Mouse (Mus musculus) liver, embryonic 14.5 days (tissue): ENCODE measurements around the gene Plcl2. TPM values are rescaled to one million over a fixed set of nuclear protein-coding genes. Genes with fewer than 3 reads are reported as not detected.

Source experiments
- ATAC-seq: fragments of 200-750 bp; cut with Nextera tagmentation; 2 replicates; pipeline ENCODE4 v1.8.0; 2017; ENCODE audit warnings: moderate number of reproducible peaks, mild to moderate bottlenecking, moderate library complexity; ENCODE audit not compliant: insufficient read depth
- DNase-seq, 3 experiments: peaks; one replicate each; pipeline ENCODE4 v3.0.0-alpha.2; 2012 to 2013; ENCODE audit warnings: low read depth in 3 of 3, low spot score in 3 of 3
- H3K27ac ChIP-seq: fragments of 300-500 bp; sonication (generic); 2 replicates; pipeline ENCODE4 v1.5.1; 2014; ENCODE audit warnings: moderate library complexity, mild to moderate bottlenecking, control low read depth, inconsistent platforms
- H3K27me3 ChIP-seq: fragments of 300-500 bp; sonication (generic); 2 replicates; pipeline ENCODE4 v1.6.1; 2014; ENCODE audit warnings: mild to moderate bottlenecking, low read length, moderate library complexity; ENCODE audit not compliant: control insufficient read depth, insufficient read depth
- H3K36me3 ChIP-seq: fragments of 300-500 bp; sonication (generic); replicated peaks from 2 replicates; pipeline ENCODE4 v1.6.1; 2014; ENCODE audit warnings: low read depth; ENCODE audit not compliant: control insufficient read depth, insufficient read depth
- H3K4me1 ChIP-seq, 2 experiments: fragments of 200-500 bp in 1 of 2; fragments of 300-500 bp in 1 of 2; sonication (generic) in 1 of 2; replicated peaks; 2 replicates each; pipeline ENCODE4 v1.6.1; 2012 to 2014; ENCODE audit warnings: antibody characterized with exemption in 1 of 2, inconsistent platforms in 1 of 2, low read length in 1 of 2; ENCODE audit not compliant: control insufficient read depth in 2 of 2, insufficient read depth in 2 of 2
- H3K4me2 ChIP-seq: fragments of 300-500 bp; sonication (generic); 2 replicates; pipeline ENCODE4 v1.6.1; 2014; ENCODE audit warnings: low read depth, mild to moderate bottlenecking, control low read depth, moderate library complexity
- H3K4me3 ChIP-seq, 2 experiments: fragments of 200-500 bp in 1 of 2; fragments of 300-500 bp in 1 of 2; sonication (generic) in 1 of 2; 2 replicates each; pipeline ENCODE4 v1.5.1; 2012 to 2014; ENCODE audit warnings: low read depth in 2 of 2, low read length in 2 of 2, mild to moderate bottlenecking in 2 of 2, control low read depth in 1 of 2, inconsistent platforms in 1 of 2, moderate library complexity in 1 of 2; ENCODE audit not compliant: insufficient read depth in 1 of 2
- H3K9ac ChIP-seq: fragments of 300-500 bp; sonication (generic); replicated peaks from 2 replicates; pipeline ENCODE4 v1.6.1; 2014; ENCODE audit warnings: mild to moderate bottlenecking, control low read depth, moderate library complexity
- H3K9me3 ChIP-seq: fragments of 300-500 bp; sonication (generic); 2 replicates; pipeline ENCODE4 v1.6.1; 2016; ENCODE audit warnings: low read length, mixed read lengths; ENCODE audit not compliant: control insufficient read depth
- CTCF ChIP-seq: IDR thresholded peaks from 2 replicates; pipeline ENCODE4 v1.5.1; 2016; ENCODE audit warnings: antibody characterized with exemption, low read depth, control low read depth
- EP300 ChIP-seq: IDR thresholded peaks from 2 replicates; pipeline ENCODE4 v1.6.1; 2016; ENCODE audit warnings: antibody characterized with exemption, low read depth
- WGBS: fragments of 180-500 bp; shearing (Covaris S2); extraction: QIAGEN DNeasy Blood & Tissue Kit; methylation state at CpG from one replicate; pipeline ENCODE4 v1.1.7; 2014; ENCODE audit not compliant: insufficient replicate concordance; 5-methylcytosine and 5-hydroxymethylcytosine counted together
- polyA plus RNA-seq, 2 experiments: library from polyadenylated mRNA; depleted of rRNA in 1 of 2; stranded (reverse) in 1 of 2; unstranded in 1 of 2; fragments of >200 nt; fragmentation: Nextera tagmentation in 1 of 2; extraction: Ambion mirVana in 1 of 2; gene quantifications; 2 replicates each; pipeline versions ENCODE4 v1.2.1 to v1.2.3; 2012 to 2014

Plcl2 gene
- polyA plus RNA-seq, 2 experiments: 1.2 to 1.9 TPM

DNA sequence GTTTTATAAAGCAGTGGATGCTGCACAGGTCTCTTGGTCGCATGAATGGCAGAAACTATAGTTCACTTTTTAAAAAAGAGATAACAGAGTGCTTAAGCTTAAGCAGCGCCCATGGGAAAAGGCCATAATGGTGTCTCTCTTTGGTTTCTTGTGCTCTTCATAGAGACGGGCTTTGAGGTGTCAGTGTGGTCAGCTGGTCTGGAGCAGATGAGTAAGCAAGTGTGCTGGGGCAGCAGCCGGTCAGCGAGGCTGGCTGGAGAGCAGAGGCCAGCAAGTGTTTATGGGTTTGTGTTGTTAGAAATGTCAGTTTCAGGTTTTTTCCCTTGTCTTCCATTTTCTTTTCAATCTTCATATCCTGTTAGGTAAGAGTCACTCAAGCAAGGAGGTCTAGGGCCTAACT lies 3.0 kb downstream of the Plcl2 start:
- H3K36me3 ChIP-seq: no peaks in the 10 kb centered on the region
- DNase-seq (no peak), ATAC-seq (no peak)
- no peak for TF ChIP-seq CTCF
- TF ChIP-seq EP300: no peak
- no peak overlapping the region for H3K4me3 ChIP-seq
- H3K4me2 ChIP-seq: no peak overlapping the region
- H3K9ac ChIP-seq: no peak overlapping the region
- peaks cover 0 to 4% of the 10 kb centered on the region in 2 experiments; a peak in 2 of 4 replicates for H3K4me1 ChIP-seq
- no peaks in the 10 kb centered on the region for H3K9me3 ChIP-seq
- no peak overlapping the region for H3K27ac ChIP-seq
- 65% methylated on average over 5 of the region's 5 CpGs for WGBS
- H3K27me3 ChIP-seq: no peaks in the 10 kb centered on the region

DNA sequence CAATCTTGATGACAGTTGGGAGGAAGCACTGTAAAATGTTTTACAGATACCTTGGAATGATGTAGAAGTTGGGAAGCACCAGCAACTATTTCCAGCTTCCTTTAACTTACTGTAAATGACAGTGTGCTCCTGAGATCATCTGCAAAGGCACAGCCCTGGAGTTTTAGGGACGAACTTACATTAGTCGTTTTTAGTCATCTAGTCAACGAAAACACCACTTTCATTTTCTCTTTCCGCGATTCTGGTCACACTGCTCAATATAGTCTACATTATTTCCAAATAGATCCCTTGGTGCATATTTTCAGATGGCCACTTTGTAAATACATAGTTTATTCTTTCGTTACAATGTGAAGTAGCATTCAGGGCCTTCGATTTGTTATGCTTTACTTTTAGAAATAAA lies 3.6 kb downstream of the Plcl2 start:
- 74% methylated on average over 7 of the region's 7 CpGs for WGBS
- Histone ChIP-seq H3K36me3 (no peaks in the 10 kb centered on the region), H3K27me3 (no peaks in the 10 kb centered on the region), H3K9me3 (no peaks in the 10 kb centered on the region), H3K9ac (no peak overlapping the region), H3K4me3 (no peak overlapping the region), H3K27ac (no peak overlapping the region), H3K4me1 (peaks cover 0 to 4% of the 10 kb centered on the region in 2 experiments; a peak in 2 of 4 replicates), H3K4me2 (no peak overlapping the region)
- ATAC-seq (no peak), DNase-seq (no peak)
- no peak for TF ChIP-seq CTCF
- no peak for TF ChIP-seq EP300

DNA sequence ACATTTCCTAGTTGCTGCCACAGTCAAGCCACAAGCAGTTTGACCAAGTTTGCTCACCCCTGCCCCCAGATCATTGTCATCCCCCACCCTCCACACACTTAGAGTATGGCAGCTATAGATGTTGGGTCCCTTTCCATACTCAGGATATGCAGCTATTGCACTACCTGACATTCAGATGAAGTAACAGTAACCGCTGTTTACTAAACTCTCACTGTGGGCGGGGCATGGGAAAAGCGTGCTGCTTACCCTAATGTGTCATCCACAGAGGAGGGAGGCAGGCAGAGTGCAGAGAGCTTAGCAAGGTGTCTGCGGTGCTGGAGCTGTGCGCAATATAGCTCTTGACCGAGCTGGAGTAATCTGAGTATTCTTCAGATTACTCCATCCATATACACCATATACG lies 4.2 kb downstream of the Plcl2 start:
- Histone ChIP-seq H3K27me3 (no peaks in the 10 kb centered on the region), H3K4me3 (no peak overlapping the region), H3K36me3 (no peaks in the 10 kb centered on the region), H3K4me2 (no peak overlapping the region), H3K9ac (no peak overlapping the region), H3K9me3 (no peaks in the 10 kb centered on the region), H3K27ac (no peak overlapping the region), H3K4me1 (peaks cover 0 to 4% of the 10 kb centered on the region in 2 experiments; a peak in 2 of 4 replicates)
- TF ChIP-seq EP300 (no peak), CTCF (no peak)
- WGBS: 89% methylated on average over 7 of the region's 7 CpGs
- ATAC-seq (no peak), DNase-seq (no peak)

DNA sequence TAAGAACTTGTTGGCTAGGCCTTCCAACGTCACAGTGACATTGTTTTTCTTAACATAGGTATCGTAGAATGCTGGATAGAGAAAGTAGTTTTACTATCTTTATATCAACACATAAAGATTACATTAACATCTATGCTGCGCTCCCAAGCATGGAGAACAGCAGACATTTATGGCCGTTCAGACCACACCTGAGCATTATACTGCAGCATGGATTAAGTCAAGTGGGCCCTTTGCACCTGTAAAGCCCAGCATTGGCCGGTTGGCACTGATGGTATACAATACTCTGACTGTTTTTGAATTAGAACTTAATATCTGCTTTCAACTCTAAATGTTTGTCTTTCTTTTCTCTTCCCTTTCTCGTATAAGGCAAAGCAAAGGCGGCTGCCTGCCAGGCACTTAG lies 4.8 kb downstream of the Plcl2 start:
- Histone ChIP-seq H3K36me3 (no peaks in the 10 kb centered on the region), H3K4me3 (no peak overlapping the region), H3K27ac (no peak overlapping the region), H3K27me3 (no peaks in the 10 kb centered on the region), H3K9ac (no peak overlapping the region), H3K4me1 (peaks cover 0 to 4% of the 10 kb centered on the region in 2 experiments; a peak in 2 of 4 replicates), H3K4me2 (no peak overlapping the region), H3K9me3 (no peaks in the 10 kb centered on the region)
- DNase-seq (no peak), ATAC-seq (no peak)
- 83% methylated on average over 7 of the region's 7 CpGs for WGBS
- TF ChIP-seq EP300: no peak
- TF ChIP-seq CTCF: no peak

DNA sequence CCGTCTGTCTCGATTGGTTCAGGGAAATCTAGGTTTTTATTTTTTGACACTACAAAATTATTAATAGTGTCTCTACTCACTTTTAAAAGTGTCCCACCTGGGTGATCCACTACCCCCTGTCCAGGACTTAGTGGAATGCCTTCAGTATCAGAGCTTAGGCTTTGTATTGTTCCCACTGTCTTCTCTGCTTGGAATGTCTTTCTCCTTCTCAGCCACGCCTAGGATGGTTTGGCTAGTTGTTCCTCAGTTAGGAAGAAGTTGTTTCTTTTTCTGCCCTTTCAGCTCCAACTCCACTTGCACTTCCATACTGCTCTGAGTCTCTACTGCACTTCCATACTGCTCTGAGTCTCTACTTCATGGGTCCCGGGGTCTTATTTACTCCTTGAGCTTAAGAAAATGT lies 6.7 kb downstream of the Plcl2 start:
- DNase-seq: no peak
- H3K4me1 ChIP-seq: peaks cover 0 to 1% of the 10 kb centered on the region in 2 experiments; a peak in 2 of 4 replicates
- no peaks in the 10 kb centered on the region for H3K27me3 ChIP-seq
- no peak for ATAC-seq
- WGBS: 64% methylated on average over 4 of the region's 4 CpGs
- H3K4me3 ChIP-seq: no peak overlapping the region
- no peak overlapping the region for H3K9ac ChIP-seq
- no peaks in the 10 kb centered on the region for H3K36me3 ChIP-seq
- no peak overlapping the region for H3K4me2 ChIP-seq
- H3K9me3 ChIP-seq: no peaks in the 10 kb centered on the region
- H3K27ac ChIP-seq: no peak overlapping the region
- TF ChIP-seq CTCF (no peak), EP300 (no peak)
